Mouse (Mus musculus) frontal cortex, postnatal 36 days (tissue): Measurements from ENCODE around the gene Tmem223.

ENCODE experiments used
- DNase-seq, 2 experiments: peaks; one replicate each; pipeline ENCODE4 v3.0.0; 2022; ENCODE audit warnings: low spot score in 2 of 2

Tmem223 gene

DNA sequence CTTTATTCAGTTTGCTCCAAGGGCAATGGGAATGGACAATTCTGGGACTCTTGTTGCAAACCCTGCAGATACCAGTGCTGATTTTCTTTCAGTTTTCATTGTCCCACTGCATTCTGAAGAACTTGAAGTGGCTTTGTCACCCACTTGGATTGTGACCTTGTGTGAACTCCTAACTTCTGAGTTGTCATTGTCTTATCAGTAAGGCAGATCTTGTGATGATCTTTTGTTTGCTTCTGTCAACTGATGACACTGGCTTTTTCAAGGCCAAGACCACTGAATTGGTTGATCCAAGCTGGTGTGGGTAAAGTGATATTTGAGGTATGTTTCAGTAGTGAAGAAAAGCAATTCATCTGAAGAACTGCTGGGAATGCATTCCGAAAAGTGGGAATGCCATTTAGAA, 25.4 kb upstream of the Tmem223 start:
- no peak for DNase-seq

DNA sequence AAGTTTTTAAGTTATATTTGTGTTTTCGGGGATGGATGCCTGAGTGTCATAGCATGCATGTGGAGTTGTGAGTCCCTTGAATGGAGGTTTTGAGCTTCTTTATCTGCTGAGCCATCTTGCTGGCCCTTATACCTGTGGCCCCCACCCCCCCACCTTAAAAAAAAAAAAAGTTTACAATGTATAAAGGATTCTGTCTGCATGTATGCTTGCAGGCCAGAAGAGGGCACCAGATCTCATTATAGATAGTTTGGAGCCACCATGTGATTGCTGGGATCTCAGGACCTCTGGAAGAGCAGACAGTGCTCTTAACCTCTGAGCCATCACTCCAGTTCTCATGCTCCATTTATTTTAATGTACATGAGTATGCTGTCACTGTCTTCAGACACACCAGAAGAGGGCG, 23.4 kb upstream of the Tmem223 start:
- no peak for DNase-seq

DNA sequence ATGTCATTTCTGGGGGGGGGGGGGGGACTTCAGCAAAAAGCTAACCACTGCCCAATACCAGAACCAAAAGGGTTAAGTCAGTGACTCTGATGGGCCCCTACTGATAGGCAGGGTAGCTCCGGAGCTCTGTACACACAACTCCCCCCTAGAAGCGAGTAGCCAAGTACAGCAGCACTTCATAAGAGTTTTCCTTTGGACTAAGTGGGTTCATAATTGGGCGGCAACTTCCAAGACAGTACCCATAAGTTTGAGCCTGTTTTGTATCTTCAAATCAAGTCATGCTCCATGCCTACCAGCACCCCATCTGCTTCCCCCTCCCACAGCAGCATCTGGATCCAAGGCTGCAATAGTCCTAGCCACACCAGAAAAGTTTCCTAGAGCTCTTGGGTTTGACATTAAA, 15.1 kb upstream of the Tmem223 start:
- DNase-seq, result no peak

DNA sequence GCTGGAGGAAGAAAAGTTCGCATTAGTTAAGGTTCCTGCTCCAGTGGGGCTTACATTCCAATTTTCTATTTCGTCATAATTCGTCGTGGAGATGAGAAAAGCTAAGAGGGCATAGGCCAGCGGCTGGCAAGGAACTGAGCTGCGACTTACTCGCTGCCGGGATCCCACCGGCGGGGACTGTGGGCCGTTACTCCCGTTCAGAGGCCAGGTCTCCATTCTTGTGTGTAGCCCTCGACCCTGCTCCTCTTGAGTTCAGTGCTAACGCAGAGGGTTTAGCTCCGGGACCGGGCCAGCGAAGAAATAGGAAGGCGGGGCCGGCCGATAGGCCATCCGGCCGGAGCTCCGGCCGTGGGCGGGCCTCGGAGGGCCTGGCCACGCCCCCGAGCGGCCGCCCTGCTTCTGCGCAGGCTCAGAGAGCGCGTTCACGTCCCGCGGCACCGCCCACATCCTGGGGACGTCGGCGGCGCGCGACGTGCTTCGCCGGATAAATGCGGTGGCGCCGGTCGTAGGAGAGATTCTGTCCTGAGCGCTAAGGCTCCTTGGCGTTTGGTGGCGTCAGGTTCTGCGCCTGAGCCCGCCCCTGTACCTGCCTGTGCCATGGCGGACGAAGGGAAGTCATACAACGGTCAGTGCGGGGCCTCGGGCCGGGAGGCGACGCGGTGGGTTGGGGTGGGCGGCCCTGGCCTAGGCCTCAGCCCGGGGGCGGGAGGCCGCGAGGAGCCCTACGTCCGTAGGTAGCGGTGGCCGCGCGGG, 14.0 kb upstream of the Tmem223 start, which contains the start of gene Nxf1:
Nxf1 (plus strand) TSS at position 439 of the 753 bp plus-strand sequence.
- peak; percentile 89 to 94 for DNase-seq

DNA sequence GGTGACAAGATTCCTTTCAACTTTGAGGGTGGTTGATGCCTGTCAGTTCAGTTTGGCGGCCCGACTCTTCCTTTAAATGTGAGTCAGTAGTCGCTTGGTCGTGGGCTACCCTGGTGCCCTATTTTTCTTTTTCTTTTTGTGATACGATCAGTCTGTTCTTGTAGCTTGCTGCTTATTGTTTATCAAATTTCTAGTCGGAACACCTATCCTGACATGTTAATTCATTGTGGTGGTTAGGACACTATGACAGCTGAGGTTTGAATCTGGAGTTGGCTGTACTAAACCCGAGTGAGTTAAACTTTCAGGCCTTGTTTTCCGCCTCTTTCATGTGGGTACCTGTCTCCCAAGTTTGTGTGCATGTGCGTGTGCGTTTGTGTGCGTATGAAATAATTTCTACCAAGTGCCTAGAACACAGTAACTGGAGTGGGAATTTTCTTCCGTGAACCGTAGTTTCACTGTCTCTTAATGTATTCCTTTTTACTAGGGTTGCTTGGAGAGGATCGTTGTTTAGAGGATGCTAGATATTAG, 13.3 kb upstream of the Tmem223 start:
- no peak for DNase-seq

DNA sequence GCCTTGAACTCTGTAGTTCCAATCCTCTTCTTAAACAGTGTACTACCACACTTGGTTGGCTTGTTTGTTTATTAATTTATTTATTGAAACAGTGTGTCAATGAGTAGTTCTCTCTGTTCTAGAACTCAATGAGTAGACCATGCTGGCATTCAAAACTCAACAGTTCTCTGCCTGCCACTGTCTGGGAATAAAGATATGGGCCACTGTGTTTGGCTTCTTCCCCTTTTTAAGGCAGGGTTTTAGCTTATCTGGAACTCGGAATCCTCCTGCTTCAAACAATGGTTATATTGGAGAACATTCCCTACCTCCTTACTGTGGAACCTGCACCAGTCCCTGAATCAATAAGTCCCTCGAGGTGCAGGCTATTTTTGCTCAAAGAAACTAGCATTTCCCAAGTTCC, 11.9 kb upstream of the Tmem223 start:
- DNase-seq, result no peak

DNA sequence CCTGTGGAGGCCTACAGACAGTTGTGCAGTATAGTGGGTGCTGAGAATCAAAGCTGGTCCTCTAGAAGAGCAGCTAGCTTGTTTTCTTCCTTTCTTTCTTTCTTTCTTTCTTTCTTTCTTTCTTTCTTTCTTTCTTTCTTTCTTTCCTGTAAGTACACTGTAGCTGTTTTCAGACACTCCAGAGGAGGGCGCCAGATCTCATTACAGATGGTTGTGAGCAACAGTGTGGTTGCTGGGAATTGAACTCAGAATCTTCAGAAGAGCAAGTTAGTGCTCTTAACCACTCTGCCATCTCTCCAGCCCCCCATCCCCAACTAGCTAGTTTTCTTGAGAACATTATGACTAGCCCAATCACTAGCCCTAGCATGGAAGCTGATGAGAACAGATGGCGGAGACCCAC, 10.0 kb upstream of the Tmem223 start:
- DNase-seq, result no peak

DNA sequence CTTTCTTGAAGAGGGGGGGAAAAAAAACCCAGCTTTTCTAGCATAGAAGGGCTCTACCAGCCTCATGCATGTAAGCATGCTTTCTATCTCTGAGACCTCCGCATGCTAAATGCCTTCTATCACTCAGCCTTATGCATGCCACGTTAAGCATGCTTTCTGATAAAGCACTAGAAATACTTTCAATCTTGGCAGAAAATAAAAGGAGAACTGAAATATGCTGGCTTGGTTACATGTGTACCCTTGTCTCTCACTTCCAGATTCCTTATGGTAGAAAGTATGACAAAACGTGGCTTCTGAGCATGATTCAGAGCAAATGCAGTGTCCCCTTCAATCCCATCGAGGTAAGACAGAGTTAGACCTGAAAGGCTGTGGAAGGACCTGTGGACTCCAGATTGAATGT, 7.5 kb upstream of the Tmem223 start:
- no peak for DNase-seq

DNA sequence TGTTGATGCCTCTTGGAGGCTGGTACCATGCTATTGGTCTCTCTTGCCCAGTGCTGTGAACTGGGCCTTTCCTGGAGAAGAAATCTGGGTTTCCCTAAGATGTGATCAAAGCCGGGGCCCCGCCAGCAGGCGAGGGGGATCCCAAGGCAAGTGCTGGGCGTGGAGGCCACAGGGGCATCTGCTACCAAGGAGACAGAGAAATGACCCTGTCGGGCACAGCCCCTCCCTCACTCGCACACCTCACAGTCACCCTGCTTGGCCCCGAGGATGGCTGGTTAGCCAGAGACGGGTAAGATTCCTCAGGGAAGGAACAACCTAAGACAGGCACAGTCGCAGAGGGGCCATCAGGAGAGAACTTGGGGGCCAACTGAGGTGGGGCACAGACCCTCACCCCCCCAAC, 5.2 kb upstream of the Tmem223 start:
- no peak for DNase-seq

DNA sequence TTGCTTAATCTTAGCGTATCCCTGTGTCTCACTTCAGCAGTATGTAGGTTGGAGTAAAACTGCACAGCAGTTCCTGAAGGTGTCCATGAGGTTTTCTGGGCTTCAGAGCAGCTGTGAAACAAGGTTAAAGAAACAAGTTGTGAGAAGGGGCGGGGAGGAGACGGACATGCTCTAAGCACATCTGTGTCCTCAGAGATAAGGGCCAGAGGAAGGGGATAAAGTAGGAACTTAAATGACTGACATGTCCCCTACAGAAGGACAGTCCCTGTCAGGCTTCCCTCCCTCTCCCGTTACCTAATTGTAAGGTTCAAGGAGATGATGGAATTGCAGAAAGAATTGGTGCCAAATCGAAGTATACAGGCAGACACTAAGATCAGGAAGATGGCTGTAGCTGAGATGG, 2.2 kb downstream of the Tmem223 start:
- DNase-seq, result no peak

DNA sequence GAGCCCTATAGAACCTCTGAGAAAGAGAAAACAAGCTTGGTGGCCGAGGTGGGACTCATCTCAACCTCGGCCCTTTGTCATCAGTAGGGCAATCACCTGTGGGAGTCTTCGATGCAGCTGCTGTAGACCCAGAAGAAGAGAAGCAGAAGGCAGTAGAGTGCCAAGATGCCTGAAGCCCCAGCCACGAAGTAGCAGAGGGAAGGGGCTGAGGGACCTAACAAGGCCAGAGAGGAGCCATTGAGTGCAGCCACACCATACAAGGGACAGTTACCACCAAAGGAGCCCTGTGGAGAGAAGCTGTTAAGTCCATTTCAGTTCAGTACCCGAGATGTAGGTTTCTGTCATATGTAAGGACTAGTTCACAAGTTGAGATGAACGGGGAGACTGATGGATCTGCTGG, 2.6 kb downstream of the Tmem223 start:
- DNase-seq, result no peak

DNA sequence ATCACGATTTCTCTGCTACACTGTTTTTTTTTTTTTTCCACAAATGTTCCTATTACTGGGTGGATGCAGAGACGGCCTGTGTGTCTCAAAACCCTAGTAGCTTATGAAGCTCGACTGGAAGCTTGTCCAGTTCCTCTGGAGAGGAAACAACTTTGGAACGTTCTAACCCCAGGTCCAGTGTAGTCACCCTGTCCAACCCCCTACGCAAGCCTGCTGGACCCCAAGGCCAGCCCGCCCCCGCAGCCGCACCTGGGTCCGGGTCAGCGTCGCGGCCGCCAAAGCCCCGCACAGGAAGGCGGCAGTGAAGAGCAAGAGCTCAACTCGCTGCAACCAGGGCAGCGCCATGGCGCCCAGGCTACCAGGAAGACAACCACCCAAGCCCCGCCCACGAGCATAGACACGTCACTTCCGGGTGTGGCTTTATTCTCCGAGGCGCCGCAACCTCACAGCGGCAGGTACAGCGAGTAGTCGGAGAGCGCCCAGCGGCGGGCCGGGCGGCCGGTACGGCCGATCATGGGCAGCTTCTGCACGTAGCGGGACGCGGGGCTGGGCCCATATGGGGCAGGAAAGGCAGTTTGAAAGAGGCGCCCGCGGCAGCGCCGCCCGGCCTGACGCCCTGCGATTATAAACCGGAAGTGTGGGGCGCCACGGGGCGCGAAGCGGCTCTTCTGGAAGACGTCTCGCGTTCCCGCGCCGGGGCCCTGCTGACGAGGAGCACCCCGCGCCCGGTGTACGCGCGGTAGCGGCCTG, 3.5 kb downstream of the Tmem223 start, which contains the start of gene Tmem179b:
Tmem179b (minus strand) TSS at position 382 of the 750 bp plus-strand sequence.
- peak; percentile 97 to 98 for DNase-seq

DNA sequence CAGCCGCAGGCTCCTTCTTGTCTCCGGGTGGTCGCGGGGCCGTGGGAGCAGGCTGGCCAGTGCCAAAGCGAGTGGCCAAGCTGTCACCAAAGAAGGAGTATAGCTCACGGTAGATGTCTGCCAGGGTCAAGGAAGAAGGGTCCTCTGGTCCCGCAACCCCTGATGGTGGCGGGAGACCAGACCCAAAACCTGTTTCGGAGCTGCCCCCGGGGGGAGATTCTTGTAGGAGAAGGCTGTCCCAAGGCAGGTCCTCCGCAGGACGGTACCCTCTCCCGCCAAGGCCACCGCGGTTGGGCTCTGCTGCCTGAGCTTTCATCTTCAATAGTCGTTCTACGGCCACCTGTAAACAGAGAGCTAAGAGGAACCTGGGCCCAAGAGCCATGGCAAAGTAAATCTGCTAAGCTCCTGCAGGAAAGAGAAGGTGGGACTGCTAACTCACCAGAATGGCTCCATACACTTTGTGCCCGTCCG, 4.2 kb downstream of the Tmem223 start:
- DNase-seq, result no peak

DNA sequence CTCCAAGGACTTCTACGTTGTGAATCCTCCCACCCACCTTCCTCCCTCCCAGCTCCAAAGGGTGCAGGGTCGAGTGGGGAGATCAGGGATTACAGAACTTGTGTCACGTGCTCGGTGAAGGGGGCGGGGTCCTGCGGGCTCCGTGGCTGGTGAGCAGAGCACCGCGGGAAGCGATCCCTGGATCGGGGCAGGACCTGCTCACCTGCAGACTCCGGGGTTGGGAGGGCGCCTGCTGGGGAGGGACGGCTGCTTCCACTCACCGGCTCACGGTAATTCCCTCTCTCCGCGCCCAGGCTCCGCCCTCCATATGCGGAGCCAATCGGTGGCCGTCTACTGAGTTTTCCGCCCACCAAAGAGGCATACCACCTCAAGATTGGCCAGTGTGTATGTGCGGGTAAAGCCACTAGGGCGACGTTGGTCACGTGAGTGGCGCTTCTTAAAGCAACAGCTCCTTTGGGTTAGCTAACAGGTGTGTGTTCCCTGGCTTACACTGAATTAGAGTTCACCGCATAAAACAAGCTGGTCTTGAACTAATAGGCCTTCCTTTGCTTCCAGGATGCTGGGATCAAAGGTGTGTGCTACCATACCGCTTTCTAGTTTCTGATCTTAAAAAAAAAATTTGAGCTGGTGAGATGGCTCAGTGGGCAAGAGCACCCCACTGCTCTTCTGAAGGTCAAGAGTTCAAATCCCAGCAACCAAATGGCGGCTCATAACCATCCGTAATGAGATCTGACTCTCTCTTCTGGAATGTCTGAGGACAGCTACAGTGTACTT, 15.4 kb downstream of the Tmem223 start, which contains the start of gene Taf6l:
Taf6l (minus strand) TSS at position 410 of the 774 bp plus-strand sequence.
- DNase-seq, result peak; percentile 88 to 96

DNA sequence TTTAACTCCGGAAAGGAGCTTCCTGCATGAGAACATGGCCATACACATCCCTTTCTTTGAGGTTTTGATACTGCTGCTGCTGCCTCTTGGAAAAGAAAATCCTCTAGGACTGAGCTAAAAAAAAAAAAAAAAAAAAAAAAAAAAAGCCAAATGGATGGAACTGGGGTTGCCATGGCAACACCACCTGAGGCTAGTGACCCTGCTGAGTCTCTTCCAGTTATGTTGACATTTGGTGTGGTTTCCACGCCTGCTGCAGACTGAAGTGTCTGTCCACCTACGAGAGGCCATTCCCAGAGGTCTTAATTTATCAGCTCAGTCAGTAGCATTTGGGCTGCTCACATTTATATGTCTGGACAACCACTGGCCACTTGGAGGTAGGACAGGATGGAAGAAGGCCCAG, 17.7 kb downstream of the Tmem223 start:
- DNase-seq, result no peak

DNA sequence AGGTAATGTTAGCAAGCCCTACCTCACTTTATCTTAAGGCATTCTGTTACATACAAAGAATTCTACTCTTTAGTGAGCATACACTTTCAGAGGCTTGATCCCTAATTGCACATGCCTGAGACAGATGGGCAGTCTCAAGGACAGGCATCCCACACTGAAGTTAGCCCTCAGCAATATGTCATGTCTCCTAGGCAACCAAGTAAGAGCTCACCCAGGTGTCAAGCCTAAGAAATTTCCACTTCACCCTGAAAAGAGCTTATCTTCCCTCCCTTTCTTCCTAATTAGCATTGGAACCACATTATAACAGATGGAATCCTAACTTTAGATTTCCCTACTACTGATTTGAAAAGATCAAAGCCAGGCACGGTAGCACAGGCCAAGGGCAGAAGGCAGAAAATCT, 18.4 kb downstream of the Tmem223 start:
- DNase-seq, result peak in 1 of 2 experiments; percentile 50

DNA sequence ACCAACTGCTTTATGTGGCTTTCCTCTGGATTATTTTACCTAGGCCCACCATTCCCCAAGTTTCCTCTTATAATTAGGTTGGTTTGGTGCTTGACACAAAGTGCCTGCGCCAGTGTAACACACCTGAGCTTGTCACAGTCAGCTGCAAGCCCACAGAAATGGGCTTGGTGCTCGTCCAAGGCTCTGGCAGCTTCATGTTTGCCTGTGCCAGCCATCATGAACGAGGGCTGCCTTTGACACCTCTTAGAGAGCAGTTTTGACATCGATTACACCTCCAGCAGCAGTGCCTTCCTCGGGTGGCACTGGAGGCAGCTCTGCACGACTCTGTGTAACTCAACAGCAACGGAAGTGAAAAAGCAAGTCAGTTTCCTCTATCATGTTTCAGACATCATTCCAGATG, 19.4 kb downstream of the Tmem223 start:
- DNase-seq, result peak in 1 of 2 experiments; percentile 47

DNA sequence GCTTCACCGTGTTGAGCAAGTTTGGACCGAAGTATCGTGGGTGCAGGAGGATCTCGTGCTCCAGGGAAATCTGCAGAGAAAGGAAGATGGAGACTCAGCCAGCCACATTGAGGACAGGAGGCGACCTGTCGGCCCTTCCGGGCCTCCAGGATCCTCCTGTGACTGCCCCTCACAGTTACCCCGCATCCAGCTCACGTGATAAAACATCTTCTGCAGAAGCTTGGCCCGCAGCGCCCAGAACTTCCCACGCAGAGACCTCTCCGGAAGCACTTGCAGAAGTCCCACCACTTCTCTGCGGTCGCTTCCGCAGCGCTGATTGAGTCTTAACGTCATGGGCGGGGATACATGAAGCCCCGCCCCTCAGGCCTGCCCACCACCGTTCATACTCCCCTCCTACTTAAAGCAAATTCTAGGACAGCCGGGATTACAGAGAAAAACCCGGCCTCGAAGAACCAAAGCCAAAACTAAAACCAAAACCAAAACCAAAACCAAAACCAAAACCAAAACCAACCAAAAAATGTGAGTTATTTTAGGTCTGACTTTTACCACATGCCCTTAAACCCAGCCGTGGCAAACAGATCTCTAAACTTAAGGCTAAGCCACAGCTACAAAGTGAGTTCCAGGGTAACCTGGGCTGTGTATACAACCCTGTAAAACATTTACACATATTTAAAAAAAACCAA, 27.6 kb downstream of the Tmem223 start, which contains the start of gene Polr2g:
Polr2g (minus strand) TSS at position 314 of the 683 bp plus-strand sequence.
- DNase-seq, result peak; percentile 82 to 91

DNA sequence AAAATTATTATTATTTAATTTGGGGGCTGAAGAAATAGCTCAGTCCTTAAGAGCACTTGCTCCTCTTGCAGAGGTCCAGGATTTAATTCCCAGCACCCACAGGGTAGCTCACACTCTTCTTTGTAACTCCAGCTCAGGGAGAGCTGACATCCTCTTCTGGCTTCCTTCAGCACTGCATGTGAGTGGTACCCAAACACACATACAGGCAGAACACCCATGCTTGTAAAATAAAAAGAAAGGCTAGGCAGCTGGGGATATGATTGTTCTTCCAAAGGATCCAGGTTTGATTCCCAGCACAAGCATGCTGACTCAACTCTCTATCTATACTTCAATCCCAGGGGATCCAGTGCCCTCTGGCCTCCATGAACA, 28.1 kb downstream of the Tmem223 start:
- no peak for DNase-seq

DNA sequence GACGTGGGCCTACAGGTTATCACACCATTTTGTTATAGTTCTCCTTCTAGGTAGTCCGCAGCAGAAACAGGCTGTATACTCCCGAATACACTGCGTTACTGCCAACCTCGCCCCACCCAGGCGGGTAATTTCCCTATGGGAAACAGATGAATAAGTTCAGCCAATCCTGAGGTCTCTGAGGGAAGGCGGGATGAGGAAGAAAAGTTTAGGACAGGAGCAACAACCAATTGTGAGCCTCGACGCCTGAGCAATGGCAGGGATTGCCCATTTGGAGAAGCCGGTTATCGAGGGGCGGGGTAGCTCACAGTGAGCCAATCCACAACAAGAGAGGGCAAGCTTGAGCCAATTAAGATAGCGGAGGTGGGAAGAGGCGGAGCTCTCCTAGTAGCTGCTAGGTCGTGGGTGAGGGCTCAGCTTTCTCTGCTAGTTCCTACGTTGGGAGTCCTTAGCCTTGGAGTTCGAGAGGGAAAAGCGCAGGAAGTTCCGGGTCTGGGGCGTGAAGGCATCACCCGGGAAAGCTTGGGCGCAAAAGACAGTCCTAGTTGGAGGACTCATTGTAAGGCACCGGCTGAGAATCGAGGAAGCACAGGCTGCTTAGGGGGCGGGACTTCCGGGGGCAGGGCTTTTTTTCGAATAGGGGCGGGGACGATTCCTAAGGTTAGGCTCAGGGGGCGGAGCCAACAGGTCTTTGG, 31.5 kb downstream of the Tmem223 start, which contains the start of gene Zbtb3:
Zbtb3 (plus strand) TSS at position 426 of the 692 bp plus-strand sequence.
- peak; percentile 96 to 97 for DNase-seq
